Mouse (Mus musculus): ENCODE data around the gene C1ql1. TPM values are rescaled to one million over a fixed set of nuclear protein-coding genes. Genes with fewer than 3 reads are reported as not detected.
A peak's percentile ranks its signal among the peaks of the same experiment; 100 is the strongest.

C1ql1 gene
- polyA plus RNA-seq, 1 experiment from 2014 or later: 0.40 TPM

DNA sequence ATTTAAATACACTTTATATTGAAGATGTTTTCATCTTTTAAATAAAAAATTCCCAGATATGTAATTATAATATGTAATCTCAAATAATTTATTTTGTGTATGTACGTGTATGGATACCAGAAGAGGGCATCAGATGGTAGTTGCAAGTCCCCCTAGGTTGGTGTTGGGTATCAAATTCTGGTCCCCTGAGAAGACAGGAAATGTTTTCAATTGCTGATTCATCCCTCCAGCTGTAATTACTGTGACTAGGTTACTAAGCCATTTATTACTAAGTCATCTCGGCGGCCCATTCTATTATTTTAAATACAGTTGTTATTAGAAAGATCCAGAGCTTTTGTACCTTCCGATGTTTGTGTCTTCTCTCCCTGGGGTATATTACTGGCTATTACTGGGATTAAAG lies 28.4 kb downstream of the C1ql1 start:
- Histone ChIP-seq H3K27me3 (ENCODE audit: low read depth, poor library complexity, severe bottlenecking) (no peaks in the 10 kb centered on the region), H3K4me1 (peaks cover 18% of the 10 kb centered on the region), H3K9me3 (replicated peaks) (no peaks in the 10 kb centered on the region), H3K27ac (no peak overlapping the region), H3K4me3 (no peak overlapping the region), H3K36me3 (peaks cover 86% of the 10 kb centered on the region)
- WGBS: 92% methylated on average over 4 of the region's 4 CpGs
- no peak for DNase-seq (ENCODE audit: low spot score)

DNA sequence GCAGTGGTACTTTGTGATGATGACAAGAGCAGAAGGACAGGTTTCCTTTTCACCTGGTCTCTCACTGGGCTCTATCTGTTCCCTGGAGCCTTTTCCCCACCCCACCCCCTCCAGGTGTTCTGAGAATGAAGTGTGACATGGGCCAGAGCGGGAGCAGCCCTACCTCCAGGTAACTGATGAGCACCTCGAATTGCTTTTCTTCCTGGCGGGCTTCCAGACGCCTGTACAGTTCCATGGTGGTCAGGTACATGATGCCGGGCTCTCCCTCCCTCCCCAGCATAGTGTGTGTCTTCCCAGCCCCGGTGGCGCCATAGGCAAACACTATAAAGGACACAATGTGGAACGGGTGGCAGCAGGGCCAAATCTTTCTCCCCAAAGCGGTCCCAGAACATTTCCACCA lies 31.1 kb downstream of the C1ql1 start:
- peaks cover 86% of the 10 kb centered on the region for H3K36me3 ChIP-seq
- no peak for DNase-seq (ENCODE audit: low spot score)
- 90% methylated on average over 9 of the region's 9 CpGs for WGBS

DNA sequence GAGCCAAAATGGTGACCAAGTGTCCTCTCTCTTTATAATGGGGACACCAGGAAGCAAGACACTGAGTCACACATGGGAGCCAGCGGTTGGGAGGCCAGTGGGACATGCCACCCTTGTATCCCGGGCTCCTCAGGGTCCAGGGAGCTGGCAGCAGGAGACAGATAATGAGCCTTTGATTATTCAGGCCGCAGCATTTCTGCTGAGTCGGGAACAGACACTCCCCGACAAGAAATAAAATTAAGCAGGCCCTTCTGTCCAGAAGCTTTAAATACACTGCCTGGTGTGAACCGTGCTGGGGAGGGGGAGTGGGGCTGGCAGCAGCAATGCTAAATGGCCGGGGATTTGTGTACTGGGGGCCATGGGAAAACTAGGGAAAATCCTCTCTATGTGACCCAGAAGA lies 35.1 kb downstream of the C1ql1 start:
- H3K36me3 ChIP-seq: peaks cover 99% of the 10 kb centered on the region
- H3K9me3 ChIP-seq (replicated peaks): no peaks in the 10 kb centered on the region
- no peak overlapping the region for H3K4me3 ChIP-seq
- DNase-seq (ENCODE audit: low spot score): no peak
- no peaks in the 10 kb centered on the region for H3K4me1 ChIP-seq
- H3K27ac ChIP-seq: no peak overlapping the region
- H3K27me3 ChIP-seq (ENCODE audit: low read depth, poor library complexity, severe bottlenecking): no peaks in the 10 kb centered on the region
- 83% methylated on average over 7 of the region's 7 CpGs for WGBS

More for the DNA sequence above, 31.1 kb downstream of the C1ql1 start:
- Histone ChIP-seq H3K4me1 (no peaks in the 10 kb centered on the region), H3K9me3 (replicated peaks) (no peaks in the 10 kb centered on the region), H3K27me3 (ENCODE audit: low read depth, poor library complexity, severe bottlenecking) (no peaks in the 10 kb centered on the region), H3K4me3 (no peak overlapping the region), H3K27ac (no peak overlapping the region)

DNA sequence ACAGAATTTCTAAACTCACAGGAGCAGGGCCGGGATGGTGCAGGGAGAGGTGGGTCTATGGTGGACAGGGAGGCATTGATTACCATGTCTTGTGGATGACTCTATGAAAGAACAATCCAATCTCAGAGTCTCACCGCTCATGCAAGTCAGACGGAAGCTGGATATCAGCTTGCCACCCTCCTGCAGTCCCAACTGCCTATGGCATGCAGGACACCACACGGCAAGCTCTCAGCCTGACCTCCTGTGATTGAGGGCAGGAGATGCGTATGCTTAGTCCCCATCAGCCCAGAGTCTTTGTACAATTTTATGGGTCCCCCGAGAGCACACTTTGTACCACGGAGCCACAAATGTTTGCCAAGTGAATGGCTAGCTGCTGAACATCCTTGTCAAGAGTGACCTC lies 42.8 kb downstream of the C1ql1 start:
- Histone ChIP-seq H3K36me3 (peaks cover 44% of the 10 kb centered on the region), H3K27me3 (ENCODE audit: low read depth, poor library complexity, severe bottlenecking) (peaks cover 7% of the 10 kb centered on the region), H3K27ac (no peak overlapping the region), H3K4me3 (no peak overlapping the region), H3K4me1 (peaks cover 5% of the 10 kb centered on the region), H3K9me3 (replicated peaks) (no peaks in the 10 kb centered on the region)
- DNase-seq (ENCODE audit: low spot score): no peak
- WGBS: 84% methylated on average over 7 of the region's 7 CpGs

DNA sequence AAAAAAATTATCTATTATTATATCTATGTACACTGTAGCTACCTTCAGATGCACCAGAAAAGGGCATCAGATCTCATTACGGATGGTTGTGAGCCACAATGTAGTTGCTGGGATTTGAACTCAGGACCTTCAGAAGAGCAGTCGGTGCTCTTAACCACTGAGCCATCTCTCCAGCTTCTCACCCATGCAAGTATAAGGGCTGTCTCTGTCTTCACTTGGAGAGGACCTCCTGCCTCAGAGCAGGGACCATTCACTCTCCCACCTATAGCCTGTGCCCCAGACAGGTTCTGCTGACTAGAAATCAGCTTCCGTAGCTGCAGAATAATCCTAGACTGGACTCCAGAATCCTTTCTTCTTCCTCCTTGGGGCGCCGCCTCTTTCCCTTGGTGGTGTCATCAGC lies 44.4 kb downstream of the C1ql1 start:
- 83% methylated on average over 5 of the region's 5 CpGs for WGBS
- peaks cover 16% of the 10 kb centered on the region for H3K4me1 ChIP-seq

DNA sequence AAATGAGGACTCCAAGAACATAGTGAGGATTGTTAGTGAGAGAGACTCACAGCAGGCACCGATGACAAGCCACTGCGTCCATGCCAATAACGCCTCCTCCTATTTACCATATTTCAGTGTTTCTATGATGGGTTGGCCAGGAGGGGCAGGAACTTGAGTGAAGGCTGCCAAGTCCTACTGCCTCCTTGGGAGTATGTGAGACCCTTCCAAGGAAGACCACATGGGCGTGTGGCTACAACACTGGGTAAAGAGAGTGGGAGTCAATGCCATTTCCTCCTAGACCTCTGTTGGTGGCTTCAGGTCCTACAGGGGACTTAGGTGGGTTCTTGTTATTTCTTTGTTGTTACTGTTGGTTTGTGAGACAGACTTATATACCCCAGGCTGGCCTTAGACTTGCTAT lies 45.3 kb downstream of the C1ql1 start:
- DNase-seq (ENCODE audit: low spot score): no peak
- peaks cover 32% of the 10 kb centered on the region for H3K27me3 ChIP-seq (ENCODE audit: low read depth, poor library complexity, severe bottlenecking)
- peaks cover 19% of the 10 kb centered on the region for H3K4me1 ChIP-seq
- no peak overlapping the region for H3K27ac ChIP-seq
- H3K9me3 ChIP-seq (replicated peaks): no peaks in the 10 kb centered on the region
- 70% methylated on average over 4 of the region's 4 CpGs for WGBS
- peaks cover 20% of the 10 kb centered on the region for H3K36me3 ChIP-seq
- H3K4me3 ChIP-seq: no peak overlapping the region

More for the DNA sequence above, 44.4 kb downstream of the C1ql1 start:
- 0 out of 2 replicates have a peak overlapping the region, but pooled peaks have one; percentile 15 for H3K27ac ChIP-seq
- no peaks in the 10 kb centered on the region for H3K9me3 ChIP-seq (replicated peaks)
- no peak for DNase-seq (ENCODE audit: low spot score)
- peaks cover 29% of the 10 kb centered on the region for H3K36me3 ChIP-seq
- H3K4me3 ChIP-seq: no peak overlapping the region
- peaks cover 23% of the 10 kb centered on the region for H3K27me3 ChIP-seq (ENCODE audit: low read depth, poor library complexity, severe bottlenecking)

GRCm38 (mm10) chr11:102900763-102901162 lies 45.7 kb downstream of the C1ql1 start, which contains the start of gene Gfap:
Gene Gfap, minus strand, starts transcription at chr11:102900912.
- Histone ChIP-seq H3K9me3 (replicated peaks) (no peaks in the 10 kb centered on the region), H3K27me3 (ENCODE audit: low read depth, poor library complexity, severe bottlenecking) (peaks cover 36% of the 10 kb centered on the region), H3K4me1 (peaks cover 19% of the 10 kb centered on the region), H3K36me3 (peaks cover 15% of the 10 kb centered on the region), H3K4me3 (no peak within 1 kb of the TSS), H3K27ac (no peak within 1 kb of the TSS)
- WGBS: 13% methylated on average over 7 of the region's 7 CpGs
- peak; percentile 90 for DNase-seq (ENCODE audit: low spot score)

- no peak for DNase-seq (ENCODE audit: low spot score)
- Histone ChIP-seq H3K4me3 (no peak overlapping the region), H3K27ac (no peak overlapping the region), H3K27me3 (ENCODE audit: low read depth, poor library complexity, severe bottlenecking) (peaks cover 60% of the 10 kb centered on the region), H3K4me1 (peaks cover 22% of the 10 kb centered on the region), H3K9me3 (replicated peaks) (no peaks in the 10 kb centered on the region), H3K36me3 (no peaks in the 10 kb centered on the region)
- 86% methylated on average over 9 of the region's 9 CpGs for WGBS
These were observed 48.1 kb downstream of the C1ql1 start for GRCm38 (mm10) chr11:102898408-102898807.

DNA sequence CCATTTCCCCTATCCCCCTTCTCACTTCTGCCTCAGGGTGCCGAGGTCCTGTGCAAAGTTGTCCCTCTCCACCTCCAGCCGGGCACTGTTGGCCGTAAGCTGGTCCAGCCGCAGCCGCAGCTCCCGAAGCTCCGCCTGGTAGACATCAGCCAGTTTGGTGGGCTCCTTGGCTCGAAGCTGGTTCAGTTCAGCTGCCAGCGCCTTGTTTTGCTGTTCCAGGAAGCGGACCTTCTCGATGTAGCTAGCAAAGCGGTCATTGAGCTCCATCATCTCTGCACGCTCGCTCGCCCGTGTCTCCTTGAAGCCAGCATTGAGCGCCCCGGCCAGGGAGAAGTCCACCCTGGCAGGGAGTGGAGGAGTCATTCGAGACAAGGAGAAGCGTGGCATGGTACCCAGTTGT lies 49.8 kb downstream of the C1ql1 start:
- no peaks in the 10 kb centered on the region for H3K9me3 ChIP-seq (replicated peaks)
- H3K4me3 ChIP-seq: no peak overlapping the region
- DNase-seq (ENCODE audit: low spot score): no peak
- 77% methylated on average over 20 of the region's 20 CpGs for WGBS
- peaks cover 77% of the 10 kb centered on the region for H3K27me3 ChIP-seq (ENCODE audit: low read depth, poor library complexity, severe bottlenecking)
- peaks cover 24% of the 10 kb centered on the region for H3K4me1 ChIP-seq
- peak overlapping the region; percentile 47; the same call in 1 of the 2 replicates for H3K27ac ChIP-seq
- H3K36me3 ChIP-seq: no peaks in the 10 kb centered on the region

- 74% methylated on average over 9 of the region's 9 CpGs for WGBS
- H3K9me3 ChIP-seq (replicated peaks): no peaks in the 10 kb centered on the region
- no peak overlapping the region for H3K4me3 ChIP-seq
- H3K36me3 ChIP-seq: no peaks in the 10 kb centered on the region
- H3K4me1 ChIP-seq: peaks cover 24% of the 10 kb centered on the region
- DNase-seq (ENCODE audit: low spot score): no peak
- H3K27ac ChIP-seq: no peak overlapping the region
- peaks cover 85% of the 10 kb centered on the region for H3K27me3 ChIP-seq (ENCODE audit: low read depth, poor library complexity, severe bottlenecking)
These were observed 50.7 kb downstream of the C1ql1 start for GRCm38 (mm10) chr11:102895779-102896178.

- Histone ChIP-seq H3K4me1 (peaks cover 24% of the 10 kb centered on the region), H3K4me3 (no peak overlapping the region), H3K9me3 (replicated peaks) (no peaks in the 10 kb centered on the region), H3K36me3 (no peaks in the 10 kb centered on the region), H3K27ac (no peak overlapping the region), H3K27me3 (ENCODE audit: low read depth, poor library complexity, severe bottlenecking) (peaks cover 85% of the 10 kb centered on the region)
- WGBS: 93% methylated on average over 4 of the region's 4 CpGs
- DNase-seq (ENCODE audit: low spot score): no peak
These were observed 51.8 kb downstream of the C1ql1 start for GRCm38 (mm10) chr11:102894716-102895115.

DNA sequence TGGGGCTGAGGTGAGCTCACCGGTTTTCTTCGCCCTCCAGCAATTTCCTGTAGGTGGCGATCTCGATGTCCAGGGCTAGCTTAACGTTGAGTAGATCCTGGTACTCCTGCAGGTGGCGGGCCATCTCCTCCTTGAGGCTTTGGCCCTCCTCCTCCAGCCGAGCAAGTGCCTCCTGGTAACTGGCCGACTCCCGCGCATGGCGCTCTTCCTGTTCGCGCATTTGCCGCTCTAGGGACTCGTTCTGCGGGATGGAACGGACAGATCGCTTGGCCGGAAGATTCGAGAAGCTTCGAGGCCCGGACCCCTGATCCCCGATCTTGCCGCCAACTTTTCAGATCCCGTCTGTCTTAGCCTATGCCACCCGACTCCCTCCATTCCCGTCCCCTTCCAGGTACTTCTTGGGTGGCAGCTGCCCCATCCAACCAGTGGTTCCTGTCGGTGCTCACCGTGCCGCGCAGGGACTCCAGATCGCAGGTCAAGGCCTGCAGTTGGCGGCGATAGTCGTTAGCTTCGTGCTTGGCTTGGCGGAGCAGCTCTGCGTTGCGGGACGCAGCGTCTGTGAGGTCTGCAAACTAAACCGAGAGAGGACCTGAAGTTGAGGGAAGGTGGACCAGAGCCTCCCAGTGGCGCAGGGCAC lies 53.4 kb downstream of the C1ql1 start:
- DNase-seq (ENCODE audit: low spot score): peak; percentile 78
- Histone ChIP-seq H3K36me3 (no peaks in the 10 kb centered on the region), H3K4me1 (peaks cover 22% of the 10 kb centered on the region), H3K27ac (peak overlapping the region; percentile 75), H3K9me3 (replicated peaks) (no peaks in the 10 kb centered on the region), H3K4me3 (peak overlapping the region; percentile 48), H3K27me3 (ENCODE audit: low read depth, poor library complexity, severe bottlenecking) (peaks cover 85% of the 10 kb centered on the region)
- WGBS: 2% methylated on average over 43 of the region's 43 CpGs

DNA sequence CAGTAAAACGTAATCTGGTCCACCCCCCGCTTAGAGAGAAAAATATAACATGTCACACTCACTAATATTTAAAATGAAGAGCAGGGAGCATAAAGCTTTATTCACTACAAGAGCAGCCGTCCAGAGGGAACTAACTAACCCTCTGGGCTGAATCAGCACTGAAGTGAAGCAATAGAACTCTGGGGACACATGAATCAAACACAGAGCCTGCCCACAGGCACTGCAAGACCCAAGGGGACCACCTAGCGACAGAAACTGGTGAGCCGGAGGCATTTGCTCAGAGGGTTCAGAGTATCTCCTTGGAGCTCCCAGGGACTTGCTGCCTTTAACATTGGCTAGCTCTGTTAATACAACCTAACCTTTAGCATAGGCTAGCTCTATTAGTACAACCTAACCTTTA lies 56.4 kb downstream of the C1ql1 start:
- no peaks in the 10 kb centered on the region for H3K36me3 ChIP-seq
- no peaks in the 10 kb centered on the region for H3K9me3 ChIP-seq (replicated peaks)
- peaks cover 10% of the 10 kb centered on the region for H3K4me1 ChIP-seq
- 69% methylated on average over 5 of the region's 5 CpGs for WGBS
- peaks cover 79% of the 10 kb centered on the region for H3K27me3 ChIP-seq (ENCODE audit: low read depth, poor library complexity, severe bottlenecking)
- H3K4me3 ChIP-seq: no peak overlapping the region
- H3K27ac ChIP-seq: no peak overlapping the region
- DNase-seq (ENCODE audit: low spot score): no peak
